Mouse (Mus musculus) megakaryocyte-erythroid progenitor cell, adult 5 weeks (primary cell): ENCODE data around the gene Slc16a6. TPM values are rescaled to one million over a fixed set of nuclear protein-coding genes. Genes with fewer than 3 reads are reported as not detected.

Experiments used
- polyA plus RNA-seq: library from polyadenylated mRNA; stranded (reverse); fragments of >175 nt; gene quantifications from 2 replicates; pipeline ENCODE4 v1.2.3, GENCODE M21; 2012

Slc16a6 gene
- 30.2 and 33.1 TPM in 2 replicates for polyA plus RNA-seq

GRCm38 (mm10) chr11:109473171-109474085 lies at the start of gene Slc16a6, which contains the start of gene Arsg:
Slc16a6 (minus strand) TSS chr11:109473598.
Arsg (plus strand) TSS chr11:109473374.

GRCm38 (mm10) chr11:109425392-109426271 lies 47.8 kb downstream of the Slc16a6 start, which contains the start of gene Amz2:
Amz2 (plus strand) TSS chr11:109425946.

GRCm38 (mm10) chr11:109413617-109414016 lies 59.8 kb downstream of the Slc16a6 start, which contains the start of gene 9930022D16Rik:
9930022D16Rik (plus strand) TSS chr11:109413917.

Other genes with a start within 250 kb of the Slc16a6 start
- gene Rgs9, start 175.5 kb downstream of the Slc16a6 start, polyA plus RNA-seq, result 0.03 TPM in 1 of 2 replicates, not detected in the other
- gene Gna13, start 110.8 kb downstream of the Slc16a6 start, polyA plus RNA-seq, result 77.9 and 99.5 TPM in 2 replicates
- not detected in 2 replicates for gene 9930022D16Rik, start 59.7 kb downstream of the Slc16a6 start, polyA plus RNA-seq
- 8.7 and 10.2 TPM in 2 replicates for gene Amz2, start 47.7 kb downstream of the Slc16a6 start, polyA plus RNA-seq
- 0.95 and 1.9 TPM in 2 replicates for gene Arsg, start 224 bp downstream of the Slc16a6 start, polyA plus RNA-seq
- gene Wipi1, start 138.4 kb upstream of the Slc16a6 start, polyA plus RNA-seq, result 18.6 and 19.6 TPM in 2 replicates
- gene Prkar1a, start 175.8 kb upstream of the Slc16a6 start, polyA plus RNA-seq, result 59.9 and 66.6 TPM in 2 replicates
- gene Fam20a, start 248.7 kb upstream of the Slc16a6 start, polyA plus RNA-seq, result 0.07 and 0.23 TPM in 2 replicates